ENCODE assay signal across 25 mouse cellular contexts in the genomic region with DNA sequence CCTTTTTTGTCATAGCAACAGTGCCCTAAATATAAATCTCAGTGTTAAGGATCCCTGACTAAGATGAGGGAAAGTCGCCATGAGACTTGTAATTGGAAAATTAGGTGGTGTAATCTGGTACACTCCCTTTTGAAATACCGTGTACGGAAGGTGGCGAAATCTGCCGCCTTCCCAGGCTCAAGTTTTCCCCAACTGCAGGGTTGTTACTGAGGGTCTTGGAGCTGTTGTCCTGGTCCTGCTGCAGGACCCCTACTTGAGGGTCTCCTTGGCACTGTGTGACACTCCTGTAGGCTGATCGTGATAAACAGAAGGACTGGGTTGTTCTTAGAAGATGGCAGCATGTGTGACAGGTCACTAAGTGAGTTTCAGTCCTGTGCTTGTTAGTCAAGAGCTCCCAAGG.
DNase-seq lines count a peak whose midpoint lies in the region; ATAC-seq and TF ChIP-seq lines count a peak whose summit lies in the region.
"Had no signal": no experiment of that assay in that cellular context is flagged by ENCODE, and none has a peak within 500 bp of the region (broad histone marks: within the 10 kb centered on the region; RNA-seq: fewer than 3 reads in every experiment).

No protein-coding gene starts in this region.

- in situ Hi-C loops in ES-E14 (cut with MboI; ENCODE audit: low sequenced_read_pairs in 2 of 2, unreplicated experiment in 2 of 2) = no loop called here

- H3K4me1 ChIP-seq in embryonic facial prominence, embryonic 13.5 days = peaks cover 26% of the 10 kb centered on the region
- peaks cover 34% of the 10 kb centered on the region for H3K4me1 ChIP-seq in embryonic facial prominence, embryonic 10.5 days
- peaks cover 16 to 43% of the 10 kb centered on the region in 2 experiments for H3K4me1 ChIP-seq in heart, embryonic 14.5 days (ENCODE audit: control insufficient read depth in 2 of 2, insufficient read depth in 2 of 2, low read length in 2 of 2)
- H3K4me1 ChIP-seq in lung, embryonic 15.5 days = 0 out of 2 replicates have a peak, but pooled peaks cover 6% of the 10 kb centered on the region
- H3K4me1 ChIP-seq in ES-E14 (ENCODE audit: control insufficient read depth in 2 of 2, insufficient read depth in 2 of 2, low read length in 2 of 2, poor library complexity in 1 of 2) = peaks cover 6 to 18% of the 10 kb centered on the region in 2 experiments

- no peaks in the 10 kb centered on the region for H3K27me3 ChIP-seq in embryonic facial prominence, embryonic 13.5 days
- H3K27me3 ChIP-seq in embryonic facial prominence, embryonic 10.5 days (replicated peaks; ENCODE audit: low read depth, poor library complexity, severe bottlenecking) = no peaks in the 10 kb centered on the region
- no peaks in the 10 kb centered on the region for H3K27me3 ChIP-seq in heart, embryonic 14.5 days (ENCODE audit: control insufficient read depth, insufficient read depth, low read length)
- no peaks in the 10 kb centered on the region for H3K27me3 ChIP-seq in lung, embryonic 15.5 days
- H3K27me3 ChIP-seq: embryonic facial prominence, embryonic 15.5 days; hindbrain, embryonic 12.5 days had no signal

- no peak overlapping the region for H3K4me3 ChIP-seq in embryonic facial prominence, embryonic 13.5 days
- H3K4me3 ChIP-seq in embryonic facial prominence, embryonic 10.5 days = no peak overlapping the region
- no peak overlapping the region for H3K4me3 ChIP-seq in heart, embryonic 14.5 days (ENCODE audit: control insufficient read depth in 1 of 2, insufficient read depth in 1 of 2, low read depth in 1 of 2, low read length in 2 of 2)
- H3K4me3 ChIP-seq in lung, embryonic 15.5 days = no peak overlapping the region
- H3K4me3 ChIP-seq in ES-E14 (ENCODE audit: insufficient read depth in 1 of 2, low read depth in 1 of 2, low read length in 2 of 2, poor library complexity in 1 of 2, severe bottlenecking in 1 of 2) = peak overlapping the region; percentile 64 to 69
- H3K4me3 ChIP-seq: embryonic facial prominence, embryonic 15.5 days; erythroblast, embryonic 14.5 days; gastrocnemius, adult 2 months; hindbrain, embryonic 12.5 days had no signal

- intact Hi-C loops in heart, postnatal 25 days (cut with DNase I) = no loop called here

- no peak overlapping the region for H3K27ac ChIP-seq in embryonic facial prominence, embryonic 13.5 days
- no peak overlapping the region for H3K27ac ChIP-seq in embryonic facial prominence, embryonic 10.5 days (replicated peaks)
- no peak overlapping the region for H3K27ac ChIP-seq in heart, embryonic 14.5 days (replicated peaks in 1 of 2; ENCODE audit: control insufficient read depth in 1 of 2, insufficient read depth in 1 of 2, low read depth in 2 of 2, low read length in 2 of 2)
- H3K27ac ChIP-seq in lung, embryonic 15.5 days = no peak overlapping the region
- H3K27ac ChIP-seq in ES-E14 (ENCODE audit: insufficient read depth, low read depth, low read length, poor library complexity, severe bottlenecking) = peak overlapping the region; percentile 98
- H3K27ac ChIP-seq: embryonic facial prominence, embryonic 15.5 days; gastrocnemius, adult 2 months; hindbrain, embryonic 12.5 days had no signal

- no peak overlapping the region for H3K9ac ChIP-seq in embryonic facial prominence, embryonic 13.5 days
- H3K9ac ChIP-seq in heart, embryonic 14.5 days (ENCODE audit: low read length) = no peak overlapping the region
- H3K9ac ChIP-seq in lung, embryonic 15.5 days = no peak overlapping the region
- peak overlapping the region; percentile 72 for H3K9ac ChIP-seq in ES-E14 (ENCODE audit: insufficient read depth, low read depth, low read length, poor library complexity, severe bottlenecking)
- H3K9ac ChIP-seq: embryonic facial prominence, embryonic 15.5 days; hindbrain, embryonic 12.5 days had no signal

- DNase-seq in embryonic facial prominence, embryonic 10.5 days (ENCODE audit: low spot score) = no peak
- no peak for DNase-seq in heart, postnatal 25 days (ENCODE audit: low spot score)
- DNase-seq in lung, postnatal 14 days = no peak
- DNase-seq in ES-E14 (ENCODE audit: low read depth, low spot score) = no peak
- DNase-seq in Muller cell, postnatal 12 days (ENCODE audit: inconsistent ontology term) = no peak
- DNase-seq: adrenal gland, postnatal 14 days; B cell, adult 2 months; cerebellum, adult 11-12 months; cerebellum, adult 9-10 months; cerebellum, postnatal 36 days; gastrocnemius, adult 2 months; gastrocnemius, postnatal 25 days; heart, postnatal 4 days had no signal

- WGBS in embryonic facial prominence, embryonic 13.5 days = 73% methylated on average over 6 of the region's 6 CpGs
- 84% methylated on average over 6 of the region's 6 CpGs for WGBS in embryonic facial prominence, embryonic 10.5 days
- WGBS in heart, embryonic 14.5 days = 66% methylated on average over 6 of the region's 6 CpGs
- WGBS in lung, embryonic 15.5 days = 76% methylated on average over 6 of the region's 6 CpGs

- no peaks in the 10 kb centered on the region for H3K36me3 ChIP-seq in embryonic facial prominence, embryonic 13.5 days
- no peaks in the 10 kb centered on the region for H3K36me3 ChIP-seq in embryonic facial prominence, embryonic 10.5 days (replicated peaks)
- H3K36me3 ChIP-seq in heart, embryonic 14.5 days (ENCODE audit: control insufficient read depth, insufficient read depth, low read length) = no peaks in the 10 kb centered on the region
- H3K36me3 ChIP-seq in lung, embryonic 15.5 days = no peaks in the 10 kb centered on the region
- H3K36me3 ChIP-seq in ES-E14 (ENCODE audit: control insufficient read depth, insufficient read depth, low read length, poor library complexity, severe bottlenecking) = no peaks in the 10 kb centered on the region
- H3K36me3 ChIP-seq: embryonic facial prominence, embryonic 15.5 days; forebrain, embryonic 10.5 days; heart, embryonic 10.5 days; hindbrain, embryonic 12.5 days had no signal

- H3K4me2 ChIP-seq in embryonic facial prominence, embryonic 13.5 days = 0 out of 2 replicates have a peak overlapping the region, but pooled peaks have one; percentile 46
- H3K4me2 ChIP-seq in heart, embryonic 14.5 days (ENCODE audit: low read length) = peak overlapping the region; percentile 56
- peak overlapping the region; percentile 44; the same call in 1 of the 2 replicates for H3K4me2 ChIP-seq in lung, embryonic 15.5 days

- H3K9me3 ChIP-seq in embryonic facial prominence, embryonic 13.5 days = no peaks in the 10 kb centered on the region
- H3K9me3 ChIP-seq in embryonic facial prominence, embryonic 10.5 days = no peaks in the 10 kb centered on the region
- H3K9me3 ChIP-seq in heart, embryonic 14.5 days (ENCODE audit: control insufficient read depth, low read length) = no peaks in the 10 kb centered on the region
- no peaks in the 10 kb centered on the region for H3K9me3 ChIP-seq in lung, embryonic 15.5 days
- no peaks in the 10 kb centered on the region for H3K9me3 ChIP-seq in ES-E14 (ENCODE audit: control insufficient read depth, insufficient read depth, low read depth, low read length)
- H3K9me3 ChIP-seq: embryonic facial prominence, embryonic 15.5 days; forebrain, embryonic 10.5 days; heart, embryonic 10.5 days; hindbrain, embryonic 12.5 days had no signal

- ATAC-seq in embryonic facial prominence, embryonic 13.5 days (ENCODE audit: insufficient number of reproducible peaks, insufficient read depth, low FRiP score, low TSS enrichment, low read depth) = no peak
- ATAC-seq in heart, embryonic 14.5 days (ENCODE audit: insufficient number of reproducible peaks, insufficient read depth, low FRiP score, low read depth) = no peak
- no peak for ATAC-seq in lung, embryonic 15.5 days (ENCODE audit: borderline replicate concordance, extremely low read depth, low FRiP score, low TSS enrichment)
- ATAC-seq: CD4-positive, CD25-positive, alpha-beta regulatory T cell, adult 4 months; forebrain, embryonic 14.5 days; inflammation-experienced regulatory T-cells, adult 6 months; intestine, postnatal 0 days had no signal

TF ChIP-seq in ES-E14, 5 proteins besides CTCF, POLR2A, EP300 and RAD21:
- no peak for TF ChIP-seq ZNF384 (IDR thresholded peaks at IDR 0.05; ENCODE audit: low read depth, low read length)
- TF ChIP-seq MAFK (IDR thresholded peaks at IDR 0.05; ENCODE audit: insufficient read depth, low read depth, low read length) = no peak
- no peak for TF ChIP-seq CHD2 (IDR thresholded peaks at IDR 0.05; ENCODE audit: low read depth, low read length)
- TF ChIP-seq HCFC1 (IDR thresholded peaks at IDR 0.05; ENCODE audit: borderline replicate concordance, insufficient read depth, low read length) = no peak
- TF ChIP-seq ZC3H11A (IDR thresholded peaks at IDR 0.05; ENCODE audit: borderline replicate concordance, low read depth, low read length) = no peak

Comparison
In these comparisons a context has a peak if more than half of its experiments do, and no peak if none do; other contexts are left out.
1. H3K4me3 ChIP-seq: peak in ES-E14 (2 of 2); none in embryonic facial prominence, embryonic 13.5 days (single experiment), embryonic facial prominence, embryonic 10.5 days (single experiment), heart, embryonic 14.5 days (0 of 2) and lung, embryonic 15.5 days (single experiment).
2. Peak in every context shown above with its lines, with median percentiles within 50 percentile points of each other: H3K4me2 ChIP-seq.